Mouse (Mus musculus) stomach, embryonic 15.5 days (tissue): ENCODE data around the gene Pdgfb. TPM values are rescaled to one million over a fixed set of nuclear protein-coding genes. Genes with fewer than 3 reads are reported as not detected.

Source experiments
- ATAC-seq: fragments of 200-750 bp; cut with Nextera tagmentation; 2 replicates; pipeline ENCODE4 v1.8.0; 2017; ENCODE audit warnings: low read depth, moderate number of reproducible peaks, moderate TSS enrichment; ENCODE audit not compliant: insufficient read depth, low FRiP score
- H3K27ac ChIP-seq: fragments of 300-500 bp; sonication (generic); 2 replicates; pipeline ENCODE4 v1.5.1; 2015; ENCODE audit warnings: mild to moderate bottlenecking, inconsistent platforms
- H3K27me3 ChIP-seq: fragments of 300-500 bp; sonication (generic); replicated peaks from 2 replicates; pipeline ENCODE4 v1.6.1; 2015; ENCODE audit warnings: inconsistent platforms
- H3K36me3 ChIP-seq: fragments of 300-500 bp; sonication (generic); 2 replicates; pipeline ENCODE4 v1.6.1; 2015; ENCODE audit warnings: inconsistent platforms
- H3K4me1 ChIP-seq: fragments of 300-500 bp; sonication (generic); 2 replicates; pipeline ENCODE4 v1.6.1; 2015; ENCODE audit warnings: inconsistent platforms
- H3K4me2 ChIP-seq: fragments of 300-500 bp; sonication (generic); 2 replicates; pipeline ENCODE4 v1.6.1; 2015; ENCODE audit warnings: mild to moderate bottlenecking, inconsistent platforms
- H3K4me3 ChIP-seq: fragments of 300-500 bp; sonication (generic); replicated peaks from 2 replicates; pipeline ENCODE4 v1.5.1; 2015; ENCODE audit warnings: inconsistent platforms
- H3K9ac ChIP-seq: fragments of 300-500 bp; sonication (generic); 2 replicates; pipeline ENCODE4 v1.6.1; 2015; ENCODE audit warnings: inconsistent platforms
- H3K9me3 ChIP-seq: fragments of 300-500 bp; sonication (generic); 2 replicates; pipeline ENCODE4 v1.6.1; 2016; ENCODE audit warnings: inconsistent platforms
- WGBS: fragments of 180-500 bp; shearing (Covaris S2); methylation state at CpG from one replicate; pipeline ENCODE4 v1.1.7; 2015; 5-methylcytosine and 5-hydroxymethylcytosine counted together
- polyA plus RNA-seq: library from polyadenylated mRNA; unstranded; fragments of >200 nt; fragmentation: Nextera tagmentation; extraction: Ambion mirVana; gene quantifications from 2 replicates; pipeline ENCODE4 v1.2.1, GENCODE M21; 2015

The Pdgfb gene
- 4.7 and 4.8 TPM in 2 replicates for polyA plus RNA-seq

DNA sequence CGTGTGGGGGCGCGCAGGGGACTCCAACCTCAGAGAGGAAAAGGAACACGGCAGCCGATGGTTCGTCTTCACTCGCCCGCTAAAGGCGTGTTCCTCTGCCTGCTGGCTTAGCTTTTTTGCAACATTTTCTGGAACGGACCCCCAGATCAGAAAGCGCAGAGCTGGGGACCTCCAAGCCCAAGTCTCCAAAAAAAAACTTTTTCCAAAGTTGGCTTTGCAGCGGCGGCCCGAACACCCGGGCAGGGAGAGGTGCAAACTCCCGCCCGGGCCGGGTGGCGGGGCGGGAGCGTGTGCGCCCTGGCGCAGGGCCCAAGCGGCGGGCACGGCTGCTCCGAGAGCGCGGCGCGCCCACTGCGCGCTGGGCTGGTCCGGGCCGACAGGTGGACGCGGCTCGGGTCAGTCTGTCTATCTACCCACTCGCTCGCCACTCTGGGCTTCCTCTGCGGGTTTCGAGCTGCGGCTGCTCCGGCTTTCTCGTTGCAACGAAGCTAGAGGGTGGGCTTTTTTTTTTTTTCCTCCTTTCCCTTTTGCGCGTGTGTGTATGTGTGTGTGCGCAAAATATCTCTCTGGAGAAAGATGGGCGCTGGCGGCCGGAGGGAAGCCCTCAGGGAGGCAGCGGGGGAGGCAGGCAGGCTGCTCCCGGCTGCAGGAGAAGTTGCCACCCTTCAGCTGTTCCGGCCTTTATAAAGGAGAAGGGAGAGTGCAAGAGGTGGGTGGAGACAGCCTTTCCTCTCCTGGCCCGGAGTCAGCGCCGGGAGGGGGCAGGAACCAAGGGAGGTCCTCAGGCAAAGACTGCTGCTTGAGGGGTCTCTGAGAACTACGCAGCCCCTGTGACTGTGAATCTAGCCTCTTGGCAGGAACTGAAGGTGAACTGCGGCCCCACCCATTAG is at the start of gene Pdgfb:
Gene Pdgfb (minus strand): TSS at position 657 of the 890 bp plus-strand sequence.
- no peaks in the 10 kb centered on the region for H3K36me3 ChIP-seq
- peak within 1 kb of the TSS; percentile 96 for H3K4me2 ChIP-seq
- H3K4me3 ChIP-seq = peak within 1 kb of the TSS; percentile 61
- H3K27ac ChIP-seq = peak within 1 kb of the TSS; percentile 79
- H3K4me1 ChIP-seq = peaks cover 33% of the 10 kb centered on the region
- H3K27me3 ChIP-seq = peaks cover 53% of the 10 kb centered on the region
- WGBS = under 1% methylated on average over 60 of the region's 60 CpGs
- no peak for ATAC-seq
- peak within 1 kb of the TSS; percentile 47 for H3K9ac ChIP-seq
- no peaks in the 10 kb centered on the region for H3K9me3 ChIP-seq

DNA sequence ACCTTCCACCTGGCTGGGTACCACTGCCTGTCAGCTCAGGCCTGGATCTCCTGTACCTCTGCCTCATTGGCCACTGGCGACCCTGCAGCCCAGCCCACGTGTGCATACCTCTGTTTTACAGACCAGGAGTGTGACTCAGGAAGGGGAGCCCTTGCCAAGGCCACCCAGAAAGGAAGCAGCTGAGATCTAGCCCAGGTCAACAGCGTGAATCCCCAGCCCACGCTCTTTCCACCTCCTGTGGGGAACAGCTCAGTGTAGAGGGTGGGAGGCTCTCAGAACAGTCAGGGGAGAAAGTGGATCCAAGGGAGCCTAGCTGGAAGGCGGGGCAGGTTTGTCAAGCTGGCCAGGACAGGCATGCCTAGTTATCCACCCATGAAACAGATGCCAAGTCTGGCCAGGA is 48.0 kb upstream of the Pdgfb start:
- WGBS = 45% methylated on average over 5 of the region's 5 CpGs
- Histone ChIP-seq H3K27ac (no peak overlapping the region), H3K9ac (no peak overlapping the region), H3K36me3 (no peaks in the 10 kb centered on the region), H3K4me2 (no peak overlapping the region), H3K27me3 (0 out of 2 replicates have a peak, but pooled peaks cover 3% of the 10 kb centered on the region), H3K4me3 (no peak overlapping the region), H3K4me1 (0 out of 2 replicates have a peak, but pooled peaks cover 6% of the 10 kb centered on the region), H3K9me3 (no peaks in the 10 kb centered on the region)
- ATAC-seq = no peak; the same call in 1 of the 2 replicates

DNA sequence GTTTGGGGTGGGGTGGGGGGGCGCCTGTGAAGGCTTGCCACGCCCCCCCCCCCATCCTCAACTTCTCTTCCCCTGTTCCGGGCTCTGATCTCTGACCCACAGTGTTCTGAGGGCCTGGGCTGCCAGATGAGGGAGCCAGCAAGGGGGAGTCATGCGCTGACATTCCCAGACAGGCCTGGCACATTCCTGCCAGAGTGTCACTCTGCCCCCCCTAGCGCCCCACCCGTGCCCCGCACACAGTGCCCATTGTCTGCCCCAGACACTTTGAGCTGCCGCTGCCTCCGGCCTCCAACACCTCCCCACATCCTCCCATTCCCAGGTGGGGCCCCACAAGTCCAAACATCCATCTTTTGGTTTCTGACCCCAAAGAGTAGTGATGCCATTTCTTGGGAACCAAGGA is 47.6 kb upstream of the Pdgfb start:
- WGBS = 66% methylated on average over 7 of the region's 9 CpGs
- H3K9ac ChIP-seq = no peak overlapping the region
- no peaks in the 10 kb centered on the region for H3K36me3 ChIP-seq
- H3K4me1 ChIP-seq = 0 out of 2 replicates have a peak, but pooled peaks cover 6% of the 10 kb centered on the region
- H3K4me2 ChIP-seq = no peak overlapping the region
- 0 out of 2 replicates have a peak, but pooled peaks cover 2% of the 10 kb centered on the region for H3K27me3 ChIP-seq
- H3K9me3 ChIP-seq = no peaks in the 10 kb centered on the region
- H3K27ac ChIP-seq = no peak overlapping the region
- no peak overlapping the region for H3K4me3 ChIP-seq
- no peak for ATAC-seq

DNA sequence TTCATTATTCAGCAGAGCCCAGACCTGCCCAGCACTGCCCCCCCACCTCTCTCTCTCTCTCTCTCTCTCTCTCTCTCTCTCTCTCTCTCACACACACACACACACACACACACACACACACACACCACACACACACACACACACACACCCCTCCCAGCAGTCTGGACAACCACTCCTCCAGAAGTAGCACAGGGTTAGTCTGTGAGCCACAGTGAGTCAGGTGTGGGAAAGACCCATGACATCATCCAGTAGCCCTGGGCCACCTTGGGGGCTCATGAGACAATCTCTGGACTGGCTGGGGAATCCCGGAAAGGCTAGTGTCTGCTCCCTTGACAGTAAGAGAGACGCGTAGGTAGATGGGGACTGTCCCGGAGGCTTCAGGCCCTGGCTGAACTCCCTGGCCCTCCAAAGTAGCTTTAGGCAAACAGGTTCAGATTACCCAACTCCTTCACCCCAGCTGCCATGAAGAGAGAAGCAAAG is 46.3 kb upstream of the Pdgfb start:
- Histone ChIP-seq H3K4me3 (no peak overlapping the region), H3K4me2 (no peak overlapping the region), H3K4me1 (0 out of 2 replicates have a peak, but pooled peaks cover 6% of the 10 kb centered on the region), H3K9ac (no peak overlapping the region), H3K27me3 (no peaks in the 10 kb centered on the region), H3K36me3 (no peaks in the 10 kb centered on the region), H3K9me3 (no peaks in the 10 kb centered on the region), H3K27ac (no peak overlapping the region)
- ATAC-seq = no peak
- WGBS = 80% methylated on average over 4 of the region's 4 CpGs

DNA sequence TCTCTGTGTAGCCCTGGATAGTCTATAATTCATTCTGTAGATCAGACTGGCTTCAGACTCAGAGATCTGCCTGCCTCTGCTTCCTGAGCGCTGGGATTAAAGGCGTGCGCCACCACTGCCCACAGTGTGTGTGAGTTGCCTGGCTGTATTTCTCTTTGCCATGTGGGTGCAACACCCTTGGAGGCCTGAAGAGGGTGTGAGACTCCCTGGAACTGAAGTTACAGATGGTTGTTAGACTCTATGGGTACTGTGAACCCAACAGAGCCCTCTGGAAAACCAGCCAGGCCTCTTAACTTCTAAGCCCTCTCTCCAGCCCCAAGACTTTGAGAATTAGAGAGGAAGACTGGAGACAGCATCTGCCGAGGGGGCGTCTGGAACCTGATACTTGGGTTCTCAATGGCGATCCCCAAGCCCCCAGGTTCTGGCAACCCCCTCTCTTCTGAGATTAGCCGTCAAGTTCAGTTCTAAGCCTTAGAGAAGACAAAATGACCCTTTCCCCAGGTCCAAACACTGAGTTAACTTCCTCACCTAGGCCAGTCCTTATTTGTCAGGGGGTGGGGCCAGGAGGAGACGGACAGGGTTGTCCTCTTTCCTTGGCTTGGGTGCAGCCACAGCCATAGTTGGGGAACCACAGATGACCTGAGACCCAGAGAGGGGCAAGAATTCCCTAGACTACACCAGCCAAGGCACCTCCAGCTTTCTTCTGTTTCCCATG is 45.7 kb upstream of the Pdgfb start:
- WGBS = 95% methylated on average over 8 of the region's 8 CpGs

DNA sequence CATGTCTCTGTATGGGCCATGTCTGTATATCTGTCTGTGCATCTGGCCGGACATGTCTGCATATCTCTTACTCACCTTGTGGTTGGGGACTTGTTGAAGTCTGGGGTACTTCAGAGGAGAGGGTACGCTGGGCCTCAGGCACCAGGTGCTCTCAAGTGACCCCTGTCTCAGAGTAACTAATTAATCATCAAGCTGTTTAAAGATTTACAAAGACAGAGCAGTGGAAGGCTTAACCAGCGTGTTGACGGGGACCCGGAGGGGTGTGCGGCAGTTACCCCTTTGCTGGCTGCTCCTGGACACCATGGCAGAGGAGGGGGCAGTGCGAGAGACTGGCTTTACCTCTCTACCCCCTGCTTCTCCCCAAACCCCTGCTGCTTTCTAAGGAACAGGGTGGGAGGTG is 44.8 kb upstream of the Pdgfb start:
- Histone ChIP-seq H3K27ac (no peak overlapping the region), H3K4me3 (no peak overlapping the region), H3K27me3 (no peaks in the 10 kb centered on the region), H3K9ac (no peak overlapping the region), H3K36me3 (no peaks in the 10 kb centered on the region), H3K4me1 (0 out of 2 replicates have a peak, but pooled peaks cover 6% of the 10 kb centered on the region), H3K9me3 (no peaks in the 10 kb centered on the region), H3K4me2 (no peak overlapping the region)
- WGBS = 33% methylated on average over 7 of the region's 7 CpGs
- ATAC-seq = no peak

More for the DNA sequence above, 45.7 kb upstream of the Pdgfb start:
- H3K4me2 ChIP-seq = no peak overlapping the region
- no peaks in the 10 kb centered on the region for H3K9me3 ChIP-seq
- H3K9ac ChIP-seq = no peak overlapping the region
- H3K27me3 ChIP-seq = no peaks in the 10 kb centered on the region
- ATAC-seq = no peak
- no peaks in the 10 kb centered on the region for H3K36me3 ChIP-seq
- H3K4me3 ChIP-seq = no peak overlapping the region
- no peak overlapping the region for H3K27ac ChIP-seq
- 0 out of 2 replicates have a peak, but pooled peaks cover 6% of the 10 kb centered on the region for H3K4me1 ChIP-seq

DNA sequence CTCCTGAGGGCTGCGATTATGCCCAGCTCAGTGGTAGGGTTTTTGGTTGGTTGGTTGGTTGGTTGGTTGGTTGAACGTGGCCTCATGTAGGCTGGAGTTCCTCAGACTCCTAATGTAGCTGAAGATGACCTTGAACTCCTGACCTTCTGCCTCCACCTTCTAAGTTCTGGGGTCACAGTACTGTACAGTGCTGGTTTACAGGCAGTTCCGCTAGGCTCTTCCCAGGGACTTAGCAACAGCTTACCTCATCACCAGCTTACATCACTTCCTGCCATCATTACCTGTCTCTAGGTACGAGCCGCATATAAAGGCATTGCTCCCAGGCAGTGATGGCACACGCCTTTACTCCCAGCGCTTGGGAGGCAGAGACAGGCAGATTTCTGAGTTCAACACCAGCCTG is 43.4 kb upstream of the Pdgfb start:
- H3K27ac ChIP-seq = no peak overlapping the region
- H3K4me2 ChIP-seq = no peak overlapping the region
- no peak for ATAC-seq
- H3K4me3 ChIP-seq = no peak overlapping the region
- peaks cover 10% of the 10 kb centered on the region; the same call in 1 of the 2 replicates for H3K4me1 ChIP-seq
- H3K9ac ChIP-seq = no peak overlapping the region
- H3K27me3 ChIP-seq = no peaks in the 10 kb centered on the region
- 81% methylated on average over 7 of the region's 7 CpGs for WGBS
- no peaks in the 10 kb centered on the region for H3K36me3 ChIP-seq
- H3K9me3 ChIP-seq = no peaks in the 10 kb centered on the region

DNA sequence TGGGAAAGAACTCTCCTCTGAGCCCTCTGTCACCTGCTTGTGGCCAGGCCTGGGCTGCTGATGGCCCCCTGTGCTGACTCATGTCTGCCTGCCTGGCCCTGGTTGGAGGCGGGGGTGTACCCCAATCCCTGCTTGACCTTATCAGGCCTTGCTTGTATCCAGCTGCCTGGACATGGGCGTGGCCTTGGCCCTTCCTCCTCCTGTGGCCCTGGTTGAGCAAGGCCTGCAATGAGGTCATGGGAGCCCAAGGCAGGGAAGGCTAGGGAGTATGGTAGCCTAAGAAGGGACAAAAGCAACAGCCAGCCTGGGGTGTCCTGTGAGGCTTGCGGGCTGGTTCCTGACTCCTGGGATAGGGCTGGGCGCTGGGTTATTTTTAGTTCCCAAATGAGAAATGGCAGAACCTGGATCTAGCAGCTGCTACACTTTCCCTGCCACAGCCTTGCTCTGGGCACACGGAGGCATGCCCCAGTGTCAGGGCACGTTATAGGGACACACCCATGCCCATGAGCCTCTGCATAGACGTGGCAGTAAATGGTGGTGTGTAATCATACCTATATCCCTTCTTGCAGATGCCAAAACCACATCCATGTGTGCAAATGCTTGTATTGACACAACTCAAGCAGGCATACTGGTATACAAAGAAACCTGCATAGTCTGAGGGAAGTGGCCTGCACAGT is 39.4 kb upstream of the Pdgfb start:
- Histone ChIP-seq H3K36me3 (no peaks in the 10 kb centered on the region), H3K27ac (no peak overlapping the region), H3K4me3 (no peak overlapping the region), H3K9ac (no peak overlapping the region), H3K4me2 (no peak overlapping the region), H3K4me1 (peaks cover 10% of the 10 kb centered on the region), H3K9me3 (no peaks in the 10 kb centered on the region), H3K27me3 (no peaks in the 10 kb centered on the region)
- peak; percentile 69 for ATAC-seq
- 67% methylated on average over 7 of the region's 7 CpGs for WGBS

DNA sequence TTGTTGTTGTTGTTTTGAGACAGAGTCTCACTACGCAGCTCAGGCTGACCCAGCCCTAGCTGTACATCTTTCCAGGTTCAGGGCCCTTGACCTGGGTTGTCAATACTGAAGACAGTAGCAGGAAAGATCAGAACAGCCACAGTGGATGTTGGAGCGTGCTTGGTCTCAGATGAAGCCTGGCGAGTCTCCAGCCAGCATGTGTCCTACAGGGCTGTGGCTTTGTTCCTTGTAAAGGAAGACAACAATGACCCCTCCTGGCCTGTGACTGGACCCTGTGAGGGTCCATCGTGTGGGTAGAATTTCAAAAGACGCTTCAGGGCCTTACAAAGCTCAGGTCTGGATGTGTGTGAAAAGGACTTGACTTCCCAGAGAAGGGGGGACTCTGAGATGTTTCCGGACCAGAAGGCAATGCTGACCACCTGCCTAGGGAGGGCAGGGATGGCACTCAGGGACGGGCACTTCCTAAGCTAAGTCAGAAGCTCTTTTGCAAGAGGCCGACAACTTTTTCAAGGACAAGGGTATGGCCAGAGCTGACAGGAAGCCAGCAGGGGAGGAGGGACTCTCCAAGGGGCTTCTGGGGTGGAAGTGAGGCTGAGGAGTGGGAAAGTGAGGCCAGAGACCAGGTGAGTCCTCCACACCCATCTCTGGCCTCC is 38.7 kb upstream of the Pdgfb start:
- no peak; the same call in 1 of the 2 replicates for ATAC-seq
- H3K4me1 ChIP-seq = peaks cover 10% of the 10 kb centered on the region
- no peaks in the 10 kb centered on the region for H3K36me3 ChIP-seq
- no peak overlapping the region for H3K4me3 ChIP-seq
- no peaks in the 10 kb centered on the region for H3K9me3 ChIP-seq
- no peaks in the 10 kb centered on the region for H3K27me3 ChIP-seq
- H3K9ac ChIP-seq = no peak overlapping the region
- no peak overlapping the region for H3K4me2 ChIP-seq
- H3K27ac ChIP-seq = 0 out of 2 replicates have a peak overlapping the region, but pooled peaks have one; percentile 1
- WGBS = 74% methylated on average over 8 of the region's 8 CpGs

DNA sequence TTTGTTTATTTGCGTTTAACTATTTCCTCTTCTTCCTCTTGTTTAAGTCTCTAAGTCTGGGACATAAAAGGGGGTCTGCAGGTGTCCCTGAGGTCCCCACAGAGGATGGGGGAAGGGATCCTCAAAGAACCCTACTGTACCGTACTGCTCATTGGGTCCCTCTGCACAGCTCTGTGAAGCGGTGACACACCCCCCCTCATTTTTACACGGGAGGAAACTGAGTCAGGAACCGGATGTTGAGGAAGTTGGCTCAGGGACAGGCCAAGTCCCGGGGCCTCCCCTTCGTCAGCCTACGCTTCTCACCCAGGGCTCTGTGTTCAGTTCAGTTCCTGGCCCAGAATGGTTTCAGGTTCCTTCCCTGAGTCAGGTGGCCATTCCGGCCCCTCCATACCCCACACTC is 37.0 kb upstream of the Pdgfb start:
- H3K27ac ChIP-seq = peak overlapping the region; percentile 48; the same call in 1 of the 2 replicates
- ATAC-seq = no peak
- no peak overlapping the region for H3K4me3 ChIP-seq
- peaks cover 15% of the 10 kb centered on the region for H3K4me1 ChIP-seq
- 78% methylated on average over 9 of the region's 9 CpGs for WGBS
- no peak overlapping the region for H3K4me2 ChIP-seq
- no peaks in the 10 kb centered on the region for H3K27me3 ChIP-seq
- no peaks in the 10 kb centered on the region for H3K36me3 ChIP-seq
- H3K9me3 ChIP-seq = no peaks in the 10 kb centered on the region
- no peak overlapping the region for H3K9ac ChIP-seq
